In the genomic region with DNA sequence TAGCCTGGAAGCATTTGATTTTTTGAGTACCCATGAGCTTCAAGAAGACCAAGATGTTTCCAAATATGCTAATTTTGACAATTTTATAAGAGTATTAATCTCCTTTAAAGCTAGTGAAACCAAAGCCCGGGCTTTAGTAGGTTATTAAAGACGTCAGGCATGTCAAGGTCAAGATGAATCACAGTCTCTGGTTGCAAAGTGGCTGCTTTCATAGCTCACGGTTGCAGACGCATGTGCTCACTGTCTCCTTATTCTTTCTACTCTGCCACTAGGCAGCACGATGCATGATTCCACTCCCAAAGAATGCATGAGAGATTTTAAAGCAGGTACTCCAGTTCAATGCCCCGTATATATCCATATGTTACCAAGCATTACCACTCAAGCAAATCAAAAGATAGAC, we compare ENCODE assay signal across 17 mouse cellular contexts.
"Had no signal": no experiment of that assay in that cellular context is flagged by ENCODE, and none has a peak within 500 bp of the region (broad histone marks: within the 10 kb centered on the region; RNA-seq: fewer than 3 reads in every experiment).

No protein-coding gene starts in this region.

- H3K9ac ChIP-seq: kidney, embryonic 15.5 days; limb, embryonic 13.5 days; liver, embryonic 12.5 days; liver, embryonic 15.5 days; midbrain, embryonic 13.5 days had no signal

- DNase-seq: kidney, adult 8-10 months; kidney, postnatal 10 days; kidney, postnatal 36 days; layer of hippocampus, postnatal 36 days; left cerebral cortex, postnatal 4 days; liver; lung, adult 2 months; lung, postnatal 14 days; thymus, adult 18-20 months; thymus, postnatal 36 days had no signal

- H3K4me1 ChIP-seq: kidney, embryonic 15.5 days; limb, embryonic 13.5 days; liver, embryonic 12.5 days; liver, embryonic 15.5 days; midbrain, embryonic 13.5 days had no signal

- H3K4me3 ChIP-seq: kidney, embryonic 15.5 days; left cerebral cortex, adult 2 months; limb, embryonic 13.5 days; liver, embryonic 12.5 days; liver, embryonic 15.5 days; midbrain, embryonic 13.5 days had no signal

- H3K27ac ChIP-seq: kidney, embryonic 15.5 days; left cerebral cortex, adult 2 months; limb, embryonic 13.5 days; liver, embryonic 12.5 days; liver, embryonic 15.5 days; macrophage; midbrain, embryonic 13.5 days had no signal

- H3K9me3 ChIP-seq: kidney, embryonic 15.5 days; limb, embryonic 13.5 days; liver, embryonic 12.5 days; liver, embryonic 15.5 days; midbrain, embryonic 13.5 days had no signal

- H3K4me2 ChIP-seq: kidney, embryonic 15.5 days; limb, embryonic 13.5 days; liver, embryonic 12.5 days; liver, embryonic 15.5 days; midbrain, embryonic 13.5 days had no signal

- H3K36me3 ChIP-seq: kidney, embryonic 15.5 days; limb, embryonic 13.5 days; liver, embryonic 12.5 days; liver, embryonic 15.5 days; midbrain, embryonic 13.5 days had no signal

- ATAC-seq: liver, embryonic 12.5 days; midbrain, embryonic 13.5 days had no signal

- H3K27me3 ChIP-seq: kidney, embryonic 15.5 days; limb, embryonic 13.5 days; liver, embryonic 12.5 days; liver, embryonic 15.5 days; midbrain, embryonic 13.5 days had no signal
